Mouse (Mus musculus) central nervous system, embryonic 14 days (tissue): ENCODE measurements around the gene Olfr461. TPM values are rescaled to one million over a fixed set of nuclear protein-coding genes. Genes with fewer than 3 reads are reported as not detected.

Source experiments
- polyA plus RNA-seq: library from polyadenylated mRNA; depleted of rRNA; stranded (reverse); fragments of >200 nt; gene quantifications from 2 replicates; pipeline ENCODE4 v1.2.3, GENCODE M21; 2012; rRNA removed

Gene Olfr461
- not detected in 2 replicates for polyA plus RNA-seq

GRCm38 (mm10) chr6:40554950-40555349 lies at the start of gene Olfr461:
Gene Olfr461, minus strand, starts transcription at chr6:40555050.

GRCm38 (mm10) chr6:40585645-40586044 lies 30.8 kb upstream of the Olfr461 start, which contains the start of gene Clec5a:
Gene Clec5a, minus strand, starts transcription at chr6:40585821.

GRCm38 (mm10) chr6:40569187-40569586 lies 14.3 kb upstream of the Olfr461 start, which contains the start of gene Olfr460:
Gene Olfr460, plus strand, starts transcription at chr6:40569487.

GRCm38 (mm10) chr6:40519408-40519807 lies 35.4 kb downstream of the Olfr461 start, which contains the start of gene Prss37:
Gene Prss37, minus strand, starts transcription at chr6:40519508.

GRCm38 (mm10) chr6:40493229-40493628 lies 61.6 kb downstream of the Olfr461 start, which contains the start of gene Tas2r108:
Gene Tas2r108, plus strand, starts transcription at chr6:40493529.

Other genes starting within 250 kb of the Olfr461 start
- gene Agk, start 229.9 kb downstream of the Olfr461 start, polyA plus RNA-seq: 34.5 and 35.1 TPM in 2 replicates
- 18.8 and 28.8 TPM in 2 replicates for gene E330009J07Rik, start 118.9 kb downstream of the Olfr461 start, polyA plus RNA-seq
- gene Wee2, start 116.0 kb downstream of the Olfr461 start, polyA plus RNA-seq: 0.11 and 0.13 TPM in 2 replicates
- gene Ssbp1, start 83.7 kb downstream of the Olfr461 start, polyA plus RNA-seq: 100 and 110 TPM in 2 replicates
- gene Tas2r137, start 63.8 kb downstream of the Olfr461 start, polyA plus RNA-seq: 0.20 and 0.33 TPM in 2 replicates
- 0.44 and 0.63 TPM in 2 replicates for gene Tas2r108, start 61.5 kb downstream of the Olfr461 start, polyA plus RNA-seq
- gene Prss37, start 35.5 kb downstream of the Olfr461 start, polyA plus RNA-seq: 0.14 TPM in 1 of 2 replicates, not detected in the other
- 0.16 and 0.18 TPM in 2 replicates for gene Olfr460, start 14.4 kb upstream of the Olfr461 start, polyA plus RNA-seq
- gene Clec5a, start 30.8 kb upstream of the Olfr461 start, polyA plus RNA-seq: 0.84 and 0.91 TPM in 2 replicates
- not detected in 2 replicates for gene Tas2r138, start 58.3 kb upstream of the Olfr461 start, polyA plus RNA-seq
- 0.05 and 0.10 TPM in 2 replicates for gene Mgam, start 73.8 kb upstream of the Olfr461 start, polyA plus RNA-seq